Mouse (Mus musculus): ENCODE results near the gene Ppp2r5c. TPM values are rescaled to one million over a fixed set of nuclear protein-coding genes. Genes with fewer than 3 reads are reported as not detected.

Ppp2r5c gene
- polyA plus RNA-seq, 1 experiment, result 153 TPM

GRCm38 (mm10) chr12:110563383-110563782 is 116.5 kb downstream of the Ppp2r5c start:
- Histone ChIP-seq H3K4me1 (ENCODE audit: control insufficient read depth, insufficient read depth, low read length) (no peaks in the 10 kb centered on the region), H3K27ac (ENCODE audit: insufficient read depth, low read depth, low read length) (no peak overlapping the region), H3K4me3 (ENCODE audit: insufficient read depth, low read length) (no peak overlapping the region)
- no peak for TF ChIP-seq POLR2A (IDR thresholded peaks at IDR 0.05; ENCODE audit: borderline replicate concordance, low read depth, low read length)
- no peak for TF ChIP-seq CTCF (IDR thresholded peaks at IDR 0.05; ENCODE audit: low read depth, low read length)

- TF ChIP-seq CTCF (IDR thresholded peaks at IDR 0.05; ENCODE audit: low read depth, low read length) (no peak), POLR2A (IDR thresholded peaks at IDR 0.05; ENCODE audit: borderline replicate concordance, low read depth, low read length) (no peak)
- no peak overlapping the region for H3K4me3 ChIP-seq (ENCODE audit: insufficient read depth, low read length)
- H3K27ac ChIP-seq (ENCODE audit: insufficient read depth, low read depth, low read length), result no peak overlapping the region
- H3K4me1 ChIP-seq (ENCODE audit: control insufficient read depth, insufficient read depth, low read length), result no peaks in the 10 kb centered on the region
These were observed 117.9 kb downstream of the Ppp2r5c start for GRCm38 (mm10) chr12:110564848-110565247.

- H3K27ac ChIP-seq (ENCODE audit: insufficient read depth, low read depth, low read length), result no peak overlapping the region
- H3K4me3 ChIP-seq (ENCODE audit: insufficient read depth, low read length), result no peak overlapping the region
- H3K4me1 ChIP-seq (ENCODE audit: control insufficient read depth, insufficient read depth, low read length), result no peaks in the 10 kb centered on the region
- TF ChIP-seq POLR2A (IDR thresholded peaks at IDR 0.05; ENCODE audit: borderline replicate concordance, low read depth, low read length) (no peak), CTCF (IDR thresholded peaks at IDR 0.05; ENCODE audit: low read depth, low read length) (no peak)
These were observed 119.4 kb downstream of the Ppp2r5c start for GRCm38 (mm10) chr12:110566366-110566765.

- no peak overlapping the region for H3K4me3 ChIP-seq (ENCODE audit: insufficient read depth, low read length)
These were observed 124.1 kb downstream of the Ppp2r5c start for GRCm38 (mm10) chr12:110571050-110571449.

GRCm38 (mm10) chr12:110572351-110572750 is 125.4 kb downstream of the Ppp2r5c start:
- H3K27ac ChIP-seq (ENCODE audit: insufficient read depth, low read depth, low read length), result no peak overlapping the region
- no peaks in the 10 kb centered on the region for H3K4me1 ChIP-seq (ENCODE audit: control insufficient read depth, insufficient read depth, low read length)
- H3K4me3 ChIP-seq (ENCODE audit: insufficient read depth, low read length), result no peak overlapping the region
- TF ChIP-seq CTCF (IDR thresholded peaks at IDR 0.05; ENCODE audit: low read depth, low read length) (no peak), POLR2A (IDR thresholded peaks at IDR 0.05; ENCODE audit: borderline replicate concordance, low read depth, low read length) (no peak)

More at GRCm38 (mm10) chr12:110571050-110571449, 124.1 kb downstream of the Ppp2r5c start:
- Histone ChIP-seq H3K27ac (ENCODE audit: insufficient read depth, low read depth, low read length) (no peak overlapping the region), H3K4me1 (ENCODE audit: control insufficient read depth, insufficient read depth, low read length) (no peaks in the 10 kb centered on the region)
- TF ChIP-seq CTCF (IDR thresholded peaks at IDR 0.05; ENCODE audit: low read depth, low read length), result no peak
- no peak for TF ChIP-seq POLR2A (IDR thresholded peaks at IDR 0.05; ENCODE audit: borderline replicate concordance, low read depth, low read length)

- Histone ChIP-seq H3K27ac (ENCODE audit: insufficient read depth, low read depth, low read length) (no peak overlapping the region), H3K4me3 (ENCODE audit: insufficient read depth, low read length) (no peak overlapping the region), H3K4me1 (ENCODE audit: control insufficient read depth, insufficient read depth, low read length) (no peaks in the 10 kb centered on the region)
- no peak for TF ChIP-seq CTCF (IDR thresholded peaks at IDR 0.05; ENCODE audit: low read depth, low read length)
- TF ChIP-seq POLR2A (IDR thresholded peaks at IDR 0.05; ENCODE audit: borderline replicate concordance, low read depth, low read length), result no peak
These were observed 126.7 kb downstream of the Ppp2r5c start for GRCm38 (mm10) chr12:110573635-110574034.

GRCm38 (mm10) chr12:110575926-110576325 is 129.0 kb downstream of the Ppp2r5c start:
- Histone ChIP-seq H3K27ac (ENCODE audit: insufficient read depth, low read depth, low read length) (no peak overlapping the region), H3K4me1 (ENCODE audit: control insufficient read depth, insufficient read depth, low read length) (no peaks in the 10 kb centered on the region), H3K4me3 (ENCODE audit: insufficient read depth, low read length) (no peak overlapping the region)
- TF ChIP-seq POLR2A (IDR thresholded peaks at IDR 0.05; ENCODE audit: borderline replicate concordance, low read depth, low read length), result no peak
- TF ChIP-seq CTCF (IDR thresholded peaks at IDR 0.05; ENCODE audit: low read depth, low read length), result no peak

GRCm38 (mm10) chr12:110578333-110578732 is 131.4 kb downstream of the Ppp2r5c start:
- TF ChIP-seq POLR2A (IDR thresholded peaks at IDR 0.05; ENCODE audit: borderline replicate concordance, low read depth, low read length) (no peak), CTCF (IDR thresholded peaks at IDR 0.05; ENCODE audit: low read depth, low read length) (no peak)
- no peak overlapping the region for H3K27ac ChIP-seq (ENCODE audit: insufficient read depth, low read depth, low read length)
- H3K4me3 ChIP-seq (ENCODE audit: insufficient read depth, low read length), result no peak overlapping the region
- H3K4me1 ChIP-seq (ENCODE audit: control insufficient read depth, insufficient read depth, low read length), result no peaks in the 10 kb centered on the region

- no peak overlapping the region for H3K4me3 ChIP-seq (ENCODE audit: insufficient read depth, low read length)
- H3K27ac ChIP-seq (ENCODE audit: insufficient read depth, low read depth, low read length), result no peak overlapping the region
- H3K4me1 ChIP-seq (ENCODE audit: control insufficient read depth, insufficient read depth, low read length), result peaks cover 12% of the 10 kb centered on the region
- no peak for TF ChIP-seq CTCF (IDR thresholded peaks at IDR 0.05; ENCODE audit: low read depth, low read length)
- TF ChIP-seq POLR2A (IDR thresholded peaks at IDR 0.05; ENCODE audit: borderline replicate concordance, low read depth, low read length), result no peak
These were observed 141.7 kb downstream of the Ppp2r5c start for GRCm38 (mm10) chr12:110588622-110589021.

GRCm38 (mm10) chr12:110590804-110591259 is 143.9 kb downstream of the Ppp2r5c start:
- TF ChIP-seq POLR2A (IDR thresholded peaks at IDR 0.05; ENCODE audit: borderline replicate concordance, low read depth, low read length) (no peak), CTCF (IDR thresholded peaks at IDR 0.05; ENCODE audit: low read depth, low read length) (no peak)
- peak overlapping the region; percentile 91 for H3K27ac ChIP-seq (ENCODE audit: insufficient read depth, low read depth, low read length)
- peak overlapping the region; percentile 70 for H3K4me3 ChIP-seq (ENCODE audit: insufficient read depth, low read length)
- peaks cover 12% of the 10 kb centered on the region for H3K4me1 ChIP-seq (ENCODE audit: control insufficient read depth, insufficient read depth, low read length)
